Mouse (Mus musculus) bone marrow, adult 2 months (tissue): ENCODE measurements around the gene Ccdc81.

Source experiments
- CTCF ChIP-seq: fragments of 200-500 bp; IDR thresholded peaks from 2 replicates; pipeline ENCODE4 v1.5.1; 2011; ENCODE audit warnings: low read length, control low read depth; ENCODE audit not compliant: control insufficient read depth, insufficient read depth
- POLR2A ChIP-seq: fragments of 200-500 bp; IDR thresholded peaks from 2 replicates; pipeline ENCODE4 v1.6.1; 2011; ENCODE audit warnings: low read depth, mild to moderate bottlenecking, control low read depth, low read length, borderline replicate concordance; ENCODE audit not compliant: control insufficient read depth

DNA sequence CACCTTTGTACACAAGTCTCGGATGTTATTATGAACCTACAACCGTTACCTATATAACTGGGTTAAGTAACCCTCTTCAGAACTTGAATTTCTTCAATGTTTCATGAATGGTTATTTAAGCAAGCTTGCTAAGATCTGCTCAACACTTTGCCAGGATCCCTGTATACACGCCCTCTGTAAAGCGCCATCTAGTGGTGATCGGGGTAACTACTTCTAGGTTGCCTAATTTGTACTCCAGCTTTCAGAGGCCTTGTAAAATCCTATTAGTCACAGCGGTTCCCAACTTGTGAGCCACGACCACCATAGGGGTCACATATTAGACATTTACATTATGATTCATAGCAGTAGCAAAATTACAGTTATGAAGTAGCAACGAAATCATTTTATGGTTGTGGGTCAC is 4.5 kb upstream of the Ccdc81 start:
- TF ChIP-seq POLR2A (no peak), CTCF (peak; percentile 39)
